Mouse (Mus musculus) lung, embryonic 16.5 days (tissue): Measurements from ENCODE around the gene Rep15. TPM values are rescaled to one million over a fixed set of nuclear protein-coding genes. Genes with fewer than 3 reads are reported as not detected.

Experiments
- ATAC-seq: fragments of 200-750 bp; cut with Nextera tagmentation; 2 replicates; pipeline ENCODE4 v1.8.0; 2017; ENCODE audit warnings: low read depth, mild to moderate bottlenecking, moderate library complexity
- H3K27ac ChIP-seq: fragments of 300-500 bp; sonication (generic); 2 replicates; pipeline ENCODE4 v1.5.1; 2014; ENCODE audit warnings: mild to moderate bottlenecking, control low read depth, low read length
- H3K27me3 ChIP-seq: fragments of 300-500 bp; sonication (generic); 2 replicates; pipeline ENCODE4 v1.6.1; 2014; ENCODE audit warnings: low read depth, low read length, mixed read lengths; ENCODE audit not compliant: control insufficient read depth, insufficient read depth
- H3K36me3 ChIP-seq: fragments of 300-500 bp; sonication (generic); 2 replicates; pipeline ENCODE4 v1.6.1; 2014; ENCODE audit warnings: low read length; ENCODE audit not compliant: control insufficient read depth, insufficient read depth
- H3K4me1 ChIP-seq: fragments of 300-500 bp; sonication (generic); replicated peaks from 2 replicates; pipeline ENCODE4 v1.6.1; 2014; ENCODE audit warnings: low read length, mixed read lengths; ENCODE audit not compliant: control insufficient read depth, insufficient read depth
- H3K4me2 ChIP-seq: fragments of 300-500 bp; sonication (generic); 2 replicates; pipeline ENCODE4 v1.6.1; 2014; ENCODE audit warnings: low read depth, low read length, control low read depth
- H3K4me3 ChIP-seq: fragments of 300-500 bp; sonication (generic); 2 replicates; pipeline ENCODE4 v1.5.1; 2014; ENCODE audit warnings: mild to moderate bottlenecking, low read length, control low read depth
- H3K9ac ChIP-seq: fragments of 300-500 bp; sonication (generic); 2 replicates; pipeline ENCODE4 v1.6.1; 2014; ENCODE audit warnings: low read length, control low read depth
- H3K9me3 ChIP-seq: fragments of 300-500 bp; sonication (generic); 2 replicates; pipeline ENCODE4 v1.6.1; 2016; ENCODE audit warnings: low read length; ENCODE audit not compliant: control insufficient read depth
- WGBS: fragments of 180-500 bp; shearing (Covaris S2); extraction: QIAGEN DNeasy Blood & Tissue Kit; methylation state at CpG from one replicate; pipeline ENCODE4 v1.1.7; 2014; 5-methylcytosine and 5-hydroxymethylcytosine counted together
- polyA plus RNA-seq: library from polyadenylated mRNA; unstranded; fragments of >200 nt; fragmentation: Nextera tagmentation; extraction: Ambion mirVana; gene quantifications from 2 replicates; pipeline ENCODE4 v1.2.1, GENCODE M21; 2015

Gene Rep15
- polyA plus RNA-seq, 1 experiment from 2014 or later, result 0.73 TPM

GRCm38 (mm10) chr6:147049239-147049805, 16.9 kb downstream of the Rep15 start:
- Histone ChIP-seq H3K36me3 (peaks cover 31% of the 10 kb centered on the region), H3K4me2 (no peak overlapping the region), H3K9ac (no peak overlapping the region), H3K27me3 (no peaks in the 10 kb centered on the region), H3K4me3 (no peak overlapping the region), H3K27ac (no peak overlapping the region), H3K9me3 (no peaks in the 10 kb centered on the region), H3K4me1 (peaks cover 6% of the 10 kb centered on the region; the same call in 1 of the 2 replicates)
- no peak for ATAC-seq
- 91% methylated on average over 13 of the region's 13 CpGs for WGBS

GRCm38 (mm10) chr6:147051666-147052065, 19.3 kb downstream of the Rep15 start:
- Histone ChIP-seq H3K4me2 (no peak overlapping the region), H3K36me3 (peaks cover 24% of the 10 kb centered on the region), H3K4me3 (no peak overlapping the region), H3K27me3 (no peaks in the 10 kb centered on the region), H3K4me1 (no peaks in the 10 kb centered on the region), H3K9ac (no peak overlapping the region), H3K9me3 (no peaks in the 10 kb centered on the region), H3K27ac (no peak overlapping the region)
- whole genome bisulfite sequencing, result 91% methylated on average over 8 of the region's 8 CpGs
- no peak for ATAC-seq

GRCm38 (mm10) chr6:147052440-147052839, 20.1 kb downstream of the Rep15 start:
- ATAC-seq, result no peak
- Histone ChIP-seq H3K36me3 (peaks cover 20% of the 10 kb centered on the region), H3K27ac (no peak overlapping the region), H3K9me3 (no peaks in the 10 kb centered on the region), H3K9ac (no peak overlapping the region), H3K27me3 (no peaks in the 10 kb centered on the region), H3K4me3 (no peak overlapping the region), H3K4me1 (no peaks in the 10 kb centered on the region), H3K4me2 (no peak overlapping the region)
- WGBS, result 92% methylated on average over 9 of the region's 9 CpGs

GRCm38 (mm10) chr6:147053785-147054646, 21.6 kb downstream of the Rep15 start:
- H3K27me3 ChIP-seq, result no peaks in the 10 kb centered on the region
- H3K36me3 ChIP-seq, result peaks cover 16% of the 10 kb centered on the region
- no peak overlapping the region for H3K4me2 ChIP-seq
- no peaks in the 10 kb centered on the region for H3K4me1 ChIP-seq
- ATAC-seq, result no peak
- H3K4me3 ChIP-seq, result no peak overlapping the region
- H3K27ac ChIP-seq, result no peak overlapping the region
- no peaks in the 10 kb centered on the region for H3K9me3 ChIP-seq
- no peak overlapping the region for H3K9ac ChIP-seq
- 87% methylated on average over 19 of the region's 19 CpGs for WGBS

GRCm38 (mm10) chr6:147055374-147055977, 23.1 kb downstream of the Rep15 start:
- H3K9me3 ChIP-seq, result no peaks in the 10 kb centered on the region
- 85% methylated on average over 10 of the region's 10 CpGs for WGBS
- H3K4me3 ChIP-seq, result no peak overlapping the region
- H3K9ac ChIP-seq, result no peak overlapping the region
- H3K27me3 ChIP-seq, result no peaks in the 10 kb centered on the region
- ATAC-seq, result no peak
- no peak overlapping the region for H3K4me2 ChIP-seq
- peaks cover 8% of the 10 kb centered on the region for H3K36me3 ChIP-seq
- H3K27ac ChIP-seq, result no peak overlapping the region
- H3K4me1 ChIP-seq, result no peaks in the 10 kb centered on the region

GRCm38 (mm10) chr6:147059326-147059725, 26.9 kb downstream of the Rep15 start:
- Histone ChIP-seq H3K27me3 (no peaks in the 10 kb centered on the region), H3K27ac (no peak overlapping the region), H3K4me2 (no peak overlapping the region), H3K9me3 (no peaks in the 10 kb centered on the region), H3K9ac (no peak overlapping the region), H3K4me1 (no peaks in the 10 kb centered on the region), H3K36me3 (peaks cover 2% of the 10 kb centered on the region), H3K4me3 (no peak overlapping the region)
- 57% methylated on average over 7 of the region's 7 CpGs for WGBS
- ATAC-seq, result no peak; the same call in 1 of the 2 replicates

GRCm38 (mm10) chr6:147061630-147062029, 29.2 kb downstream of the Rep15 start:
- Histone ChIP-seq H3K36me3 (peaks cover 3% of the 10 kb centered on the region), H3K4me1 (no peaks in the 10 kb centered on the region), H3K4me2 (no peak overlapping the region), H3K4me3 (no peak overlapping the region), H3K9ac (no peak overlapping the region), H3K27ac (no peak overlapping the region), H3K27me3 (no peaks in the 10 kb centered on the region), H3K9me3 (no peaks in the 10 kb centered on the region)
- no peak for ATAC-seq
- 87% methylated on average over 9 of the region's 9 CpGs for WGBS

GRCm38 (mm10) chr6:147062034-147062433, 29.6 kb downstream of the Rep15 start:
- 71% methylated on average over 7 of the region's 7 CpGs for WGBS
- ATAC-seq, result no peak

GRCm38 (mm10) chr6:147062694-147063093, 30.3 kb downstream of the Rep15 start:
- no peak overlapping the region for H3K4me3 ChIP-seq
- no peak for ATAC-seq
- peaks cover 8% of the 10 kb centered on the region for H3K36me3 ChIP-seq
- no peaks in the 10 kb centered on the region for H3K27me3 ChIP-seq
- no peak overlapping the region for H3K4me2 ChIP-seq
- no peaks in the 10 kb centered on the region for H3K9me3 ChIP-seq
- WGBS, result 81% methylated on average over 7 of the region's 7 CpGs
- H3K9ac ChIP-seq, result no peak overlapping the region
- no peaks in the 10 kb centered on the region for H3K4me1 ChIP-seq
- H3K27ac ChIP-seq, result no peak overlapping the region

More at GRCm38 (mm10) chr6:147062034-147062433, 29.6 kb downstream of the Rep15 start:
- no peak overlapping the region for H3K4me2 ChIP-seq
- H3K27me3 ChIP-seq, result no peaks in the 10 kb centered on the region
- no peak overlapping the region for H3K27ac ChIP-seq
- H3K9ac ChIP-seq, result no peak overlapping the region
- H3K9me3 ChIP-seq, result no peaks in the 10 kb centered on the region
- peaks cover 7% of the 10 kb centered on the region for H3K36me3 ChIP-seq
- H3K4me3 ChIP-seq, result no peak overlapping the region
- H3K4me1 ChIP-seq, result no peaks in the 10 kb centered on the region
